Mouse (Mus musculus): Measurements from ENCODE around the gene Tacr1. TPM values are rescaled to one million over a fixed set of nuclear protein-coding genes. Genes with fewer than 3 reads are reported as not detected.

The Tacr1 gene
- polyA plus RNA-seq, 1 experiment from 2014 or later: 0.09 TPM

DNA sequence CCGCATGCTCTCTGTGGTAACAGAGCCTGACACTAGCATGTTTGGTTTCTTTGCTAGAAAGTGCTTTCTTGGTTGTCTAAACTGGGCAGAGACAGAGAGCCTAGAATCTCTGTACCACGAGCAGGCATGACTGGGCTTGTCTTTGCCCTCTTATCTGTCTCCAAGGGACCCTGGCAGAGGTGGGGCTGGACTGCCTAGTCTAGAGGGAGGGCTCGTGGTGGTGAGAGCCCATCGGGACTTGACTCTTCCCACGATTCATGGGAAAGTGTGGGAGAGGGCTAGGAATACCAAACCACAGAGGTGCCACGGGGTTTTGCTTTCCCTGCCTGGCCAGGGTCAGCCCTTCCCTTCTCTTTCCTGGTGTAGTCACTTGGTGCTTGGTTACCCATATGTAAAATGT is 72.3 kb downstream of the Tacr1 start:
- 55% methylated on average over 6 of the region's 6 CpGs for WGBS
- Histone ChIP-seq H3K27me3 (ENCODE audit: control insufficient read depth, insufficient read depth, low read length) (no peaks in the 10 kb centered on the region), H3K9ac (ENCODE audit: low read length) (no peak overlapping the region), H3K4me1 (ENCODE audit: control insufficient read depth in 2 of 2, insufficient read depth in 2 of 2, low read length in 2 of 2) (no peaks in the 10 kb centered on the region), H3K36me3 (ENCODE audit: control insufficient read depth, insufficient read depth, low read length) (no peaks in the 10 kb centered on the region), H3K4me3 (ENCODE audit: control insufficient read depth in 1 of 2, insufficient read depth in 1 of 2, low read depth in 1 of 2, low read length in 2 of 2) (no peak overlapping the region), H3K9me3 (ENCODE audit: control insufficient read depth, low read length) (no peaks in the 10 kb centered on the region), H3K4me2 (ENCODE audit: low read length) (no peak overlapping the region), H3K27ac (replicated peaks in 1 of 2; ENCODE audit: control insufficient read depth in 1 of 2, insufficient read depth in 1 of 2, low read depth in 2 of 2, low read length in 2 of 2) (no peak overlapping the region)
- ATAC-seq (ENCODE audit: insufficient number of reproducible peaks, insufficient read depth, low FRiP score, low read depth): no peak

DNA sequence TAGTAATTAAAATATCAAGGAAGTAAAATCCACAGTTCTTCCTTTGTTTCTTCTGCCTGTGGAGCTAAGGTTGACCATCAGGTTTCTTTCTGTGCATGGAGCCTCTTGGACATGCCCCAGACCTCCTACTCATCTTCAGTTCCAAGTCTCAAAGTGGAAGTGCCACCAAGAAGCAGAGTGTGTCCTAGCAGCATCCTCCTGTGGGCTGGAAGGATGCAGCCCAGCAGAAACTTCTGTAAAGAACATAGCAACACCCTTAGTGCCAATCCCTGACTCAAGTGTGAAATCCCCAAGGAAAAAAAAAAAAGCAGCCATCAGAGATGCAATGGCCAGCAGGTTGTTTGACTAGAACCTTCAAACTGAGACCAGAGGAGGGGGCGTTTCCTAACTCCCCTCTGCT is 81.7 kb downstream of the Tacr1 start:
- no peaks in the 10 kb centered on the region for H3K36me3 ChIP-seq (ENCODE audit: control insufficient read depth, insufficient read depth, low read length)
- no peaks in the 10 kb centered on the region for H3K4me1 ChIP-seq (ENCODE audit: control insufficient read depth in 2 of 2, insufficient read depth in 2 of 2, low read length in 2 of 2)
- H3K4me2 ChIP-seq (ENCODE audit: low read length): no peak overlapping the region
- H3K9ac ChIP-seq (ENCODE audit: low read length): no peak overlapping the region
- H3K4me3 ChIP-seq (ENCODE audit: control insufficient read depth in 1 of 2, insufficient read depth in 1 of 2, low read depth in 1 of 2, low read length in 2 of 2): no peak overlapping the region
- no peaks in the 10 kb centered on the region for H3K9me3 ChIP-seq (ENCODE audit: control insufficient read depth, low read length)
- WGBS: 67% methylated on average over 1 of the region's 1 CpGs
- no peaks in the 10 kb centered on the region; the same call in 1 of the 2 replicates for H3K27me3 ChIP-seq (ENCODE audit: control insufficient read depth, insufficient read depth, low read length)
- H3K27ac ChIP-seq (replicated peaks in 1 of 2; ENCODE audit: control insufficient read depth in 1 of 2, insufficient read depth in 1 of 2, low read depth in 2 of 2, low read length in 2 of 2): no peak overlapping the region
- ATAC-seq (ENCODE audit: insufficient number of reproducible peaks, insufficient read depth, low FRiP score, low read depth): no peak

DNA sequence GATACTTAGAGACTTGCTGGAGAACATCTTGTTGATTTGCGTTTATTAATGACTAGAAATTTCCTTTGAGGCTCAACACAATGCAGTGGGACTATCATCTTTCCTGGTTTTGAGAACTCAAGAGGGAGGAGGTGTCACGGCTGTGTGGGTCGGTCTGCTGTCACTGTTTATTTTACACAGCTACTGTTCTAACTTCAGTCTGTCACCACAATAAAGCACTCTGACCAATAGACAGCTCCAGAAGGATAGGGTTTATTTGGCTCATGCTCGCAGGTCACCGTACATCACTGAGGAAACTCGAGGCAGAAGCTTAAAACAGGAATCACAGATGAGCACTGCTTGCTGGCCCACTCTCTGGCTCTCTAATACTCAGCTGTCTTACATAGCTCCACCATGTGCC is 92.3 kb downstream of the Tacr1 start:
- no peaks in the 10 kb centered on the region for H3K9me3 ChIP-seq (ENCODE audit: control insufficient read depth, low read length)
- 55% methylated on average over 6 of the region's 6 CpGs for WGBS
- H3K36me3 ChIP-seq (ENCODE audit: control insufficient read depth, insufficient read depth, low read length): no peaks in the 10 kb centered on the region
- H3K9ac ChIP-seq (ENCODE audit: low read length): no peak overlapping the region
- H3K4me3 ChIP-seq (ENCODE audit: control insufficient read depth in 1 of 2, insufficient read depth in 1 of 2, low read depth in 1 of 2, low read length in 2 of 2): no peak overlapping the region
- H3K4me2 ChIP-seq (ENCODE audit: low read length): no peak overlapping the region
- no peak overlapping the region for H3K27ac ChIP-seq (replicated peaks in 1 of 2; ENCODE audit: control insufficient read depth in 1 of 2, insufficient read depth in 1 of 2, low read depth in 2 of 2, low read length in 2 of 2)
- ATAC-seq (ENCODE audit: insufficient number of reproducible peaks, insufficient read depth, low FRiP score, low read depth): no peak
- H3K27me3 ChIP-seq (ENCODE audit: control insufficient read depth, insufficient read depth, low read length): no peaks in the 10 kb centered on the region; the same call in 1 of the 2 replicates
- H3K4me1 ChIP-seq (ENCODE audit: control insufficient read depth in 2 of 2, insufficient read depth in 2 of 2, low read length in 2 of 2): no peaks in the 10 kb centered on the region

DNA sequence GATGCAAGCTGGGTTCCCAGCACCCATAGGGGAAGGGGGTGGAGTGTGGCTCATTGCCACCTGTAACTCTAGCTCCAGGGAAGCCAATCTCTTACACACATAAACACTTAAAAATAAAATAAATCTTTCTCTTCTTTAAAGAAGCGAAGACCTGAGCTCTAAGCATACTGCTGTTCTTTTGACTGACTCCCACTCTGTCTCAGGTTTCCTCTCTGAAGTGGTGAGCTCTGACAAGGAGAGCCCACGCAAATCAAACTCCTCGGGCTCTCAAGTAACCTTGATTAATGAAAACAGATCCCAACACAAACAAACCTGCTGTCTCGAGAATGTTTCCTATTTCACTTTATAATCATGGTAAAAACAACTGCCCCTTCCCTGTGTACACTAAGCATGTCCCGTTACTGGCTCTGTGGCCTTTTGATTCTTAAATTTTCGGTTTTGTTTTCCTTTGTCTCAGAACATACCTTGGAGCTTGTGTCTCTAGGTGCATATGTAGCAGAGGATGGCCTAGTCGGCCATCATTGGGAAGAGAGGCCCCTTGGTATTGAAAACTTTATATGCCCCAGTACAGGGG is 108.8 kb downstream of the Tacr1 start:
- Histone ChIP-seq H3K4me1 (ENCODE audit: control insufficient read depth in 2 of 2, insufficient read depth in 2 of 2, low read length in 2 of 2) (no peaks in the 10 kb centered on the region), H3K27ac (replicated peaks in 1 of 2; ENCODE audit: control insufficient read depth in 1 of 2, insufficient read depth in 1 of 2, low read depth in 2 of 2, low read length in 2 of 2) (no peak overlapping the region), H3K36me3 (ENCODE audit: control insufficient read depth, insufficient read depth, low read length) (no peaks in the 10 kb centered on the region), H3K27me3 (ENCODE audit: control insufficient read depth, insufficient read depth, low read length) (no peaks in the 10 kb centered on the region), H3K9ac (ENCODE audit: low read length) (no peak overlapping the region), H3K4me2 (ENCODE audit: low read length) (no peak overlapping the region), H3K4me3 (ENCODE audit: control insufficient read depth in 1 of 2, insufficient read depth in 1 of 2, low read depth in 1 of 2, low read length in 2 of 2) (no peak overlapping the region), H3K9me3 (ENCODE audit: control insufficient read depth, low read length) (no peaks in the 10 kb centered on the region)
- 70% methylated on average over 7 of the region's 7 CpGs for WGBS
- ATAC-seq (ENCODE audit: insufficient number of reproducible peaks, insufficient read depth, low FRiP score, low read depth): no peak

DNA sequence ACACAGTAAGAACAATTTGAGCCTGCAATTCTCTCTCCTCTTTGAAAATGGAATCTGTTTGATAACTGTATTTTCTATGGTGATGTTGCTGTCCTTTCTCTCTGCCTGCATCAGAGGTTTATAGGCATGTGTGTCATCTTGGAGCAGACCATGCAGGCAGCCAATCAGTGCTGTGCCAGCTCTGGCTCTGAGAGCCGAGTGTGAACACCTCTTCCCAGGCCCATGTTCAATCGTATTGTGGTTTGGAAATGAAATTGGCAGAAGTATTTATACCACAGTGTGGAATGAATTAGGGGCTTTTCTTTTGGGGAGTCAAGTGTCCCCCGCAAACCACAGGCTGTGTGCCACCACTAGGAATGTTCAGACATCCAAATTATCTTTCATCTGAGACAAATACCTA is 117.5 kb downstream of the Tacr1 start:
- Histone ChIP-seq H3K9me3 (ENCODE audit: control insufficient read depth, low read length) (no peaks in the 10 kb centered on the region), H3K27me3 (ENCODE audit: control insufficient read depth, insufficient read depth, low read length) (no peaks in the 10 kb centered on the region), H3K36me3 (ENCODE audit: control insufficient read depth, insufficient read depth, low read length) (no peaks in the 10 kb centered on the region), H3K4me1 (ENCODE audit: control insufficient read depth in 2 of 2, insufficient read depth in 2 of 2, low read length in 2 of 2) (no peaks in the 10 kb centered on the region), H3K27ac (replicated peaks in 1 of 2; ENCODE audit: control insufficient read depth in 1 of 2, insufficient read depth in 1 of 2, low read depth in 2 of 2, low read length in 2 of 2) (no peak overlapping the region), H3K4me2 (ENCODE audit: low read length) (no peak overlapping the region), H3K4me3 (ENCODE audit: control insufficient read depth in 1 of 2, insufficient read depth in 1 of 2, low read depth in 1 of 2, low read length in 2 of 2) (no peak overlapping the region), H3K9ac (ENCODE audit: low read length) (no peak overlapping the region)
- 75% methylated on average over 3 of the region's 3 CpGs for WGBS
- no peak for ATAC-seq (ENCODE audit: insufficient number of reproducible peaks, insufficient read depth, low FRiP score, low read depth)

DNA sequence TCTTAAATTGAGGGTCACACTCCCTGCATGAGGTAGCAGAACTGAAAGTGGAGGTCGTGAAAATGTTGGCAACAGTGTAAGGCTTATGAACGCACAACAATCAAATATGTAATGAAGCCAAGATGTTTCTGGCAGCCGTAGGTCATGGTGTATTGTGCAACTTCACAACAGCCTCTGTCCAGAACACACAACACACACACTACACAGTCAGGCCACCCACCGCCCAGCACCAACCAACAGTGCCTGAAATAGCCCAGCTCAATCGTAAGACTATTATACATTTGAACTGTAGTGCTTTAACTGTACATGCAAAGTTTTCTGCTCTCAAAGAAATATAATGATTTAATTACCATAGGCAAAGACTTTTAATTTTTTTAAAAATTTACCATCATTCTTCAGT is 120.4 kb downstream of the Tacr1 start:
- H3K9ac ChIP-seq (ENCODE audit: low read length): no peak overlapping the region

DNA sequence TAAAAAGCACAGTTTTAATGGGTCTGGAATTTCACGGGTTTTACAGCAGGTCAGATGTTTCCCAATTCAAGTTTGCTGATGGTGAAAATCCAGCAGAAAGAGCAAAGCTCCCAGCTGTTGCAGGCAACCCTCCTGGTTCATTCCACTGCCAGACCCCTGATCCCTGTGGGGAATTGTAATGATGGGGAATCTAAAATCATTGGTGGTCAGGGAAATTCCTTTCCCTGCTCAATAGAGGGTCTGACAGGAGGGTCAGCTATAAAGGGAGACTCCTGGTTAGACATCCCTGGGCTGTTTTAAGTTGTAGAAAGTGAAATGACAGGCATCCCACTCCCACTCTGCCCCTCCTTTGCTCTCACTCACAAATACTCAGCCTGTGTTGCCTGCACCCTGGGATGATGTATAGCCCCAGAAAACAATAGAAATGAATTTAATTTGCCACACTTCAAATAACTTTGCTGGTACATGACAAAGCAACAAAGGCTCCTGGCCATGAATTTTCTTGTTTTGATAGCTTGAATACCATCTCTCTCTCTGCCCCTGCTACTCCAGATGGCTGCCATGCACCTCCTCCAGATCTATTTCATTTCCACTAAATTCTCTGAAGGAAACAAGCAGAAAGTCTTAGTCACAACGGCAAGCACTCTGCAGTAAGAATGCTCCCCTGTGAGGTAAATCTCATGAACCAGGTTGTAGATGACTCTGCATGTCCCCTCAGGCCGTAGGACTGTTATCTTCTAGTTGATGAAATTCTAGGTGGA is 123.2 kb downstream of the Tacr1 start:
- ATAC-seq (ENCODE audit: insufficient number of reproducible peaks, insufficient read depth, low FRiP score, low read depth): no peak
- H3K9ac ChIP-seq (ENCODE audit: low read length): no peak overlapping the region
- H3K27me3 ChIP-seq (ENCODE audit: control insufficient read depth, insufficient read depth, low read length): no peaks in the 10 kb centered on the region
- H3K9me3 ChIP-seq (ENCODE audit: control insufficient read depth, low read length): no peaks in the 10 kb centered on the region
- no peaks in the 10 kb centered on the region for H3K36me3 ChIP-seq (ENCODE audit: control insufficient read depth, insufficient read depth, low read length)
- no peak overlapping the region for H3K4me3 ChIP-seq (ENCODE audit: control insufficient read depth in 1 of 2, insufficient read depth in 1 of 2, low read depth in 1 of 2, low read length in 2 of 2)
- 44% methylated on average over 3 of the region's 3 CpGs for WGBS
- H3K4me1 ChIP-seq (ENCODE audit: control insufficient read depth in 2 of 2, insufficient read depth in 2 of 2, low read length in 2 of 2): no peaks in the 10 kb centered on the region
- no peak overlapping the region for H3K27ac ChIP-seq (replicated peaks in 1 of 2; ENCODE audit: control insufficient read depth in 1 of 2, insufficient read depth in 1 of 2, low read depth in 2 of 2, low read length in 2 of 2)
- H3K4me2 ChIP-seq (ENCODE audit: low read length): no peak overlapping the region

More for the DNA sequence above, 120.4 kb downstream of the Tacr1 start:
- no peak overlapping the region for H3K27ac ChIP-seq (replicated peaks in 1 of 2; ENCODE audit: control insufficient read depth in 1 of 2, insufficient read depth in 1 of 2, low read depth in 2 of 2, low read length in 2 of 2)
- H3K4me1 ChIP-seq (ENCODE audit: control insufficient read depth in 2 of 2, insufficient read depth in 2 of 2, low read length in 2 of 2): no peaks in the 10 kb centered on the region
- ATAC-seq (ENCODE audit: insufficient number of reproducible peaks, insufficient read depth, low FRiP score, low read depth): no peak
- no peak overlapping the region for H3K4me2 ChIP-seq (ENCODE audit: low read length)
- WGBS: 90% methylated on average over 5 of the region's 5 CpGs
- H3K36me3 ChIP-seq (ENCODE audit: control insufficient read depth, insufficient read depth, low read length): no peaks in the 10 kb centered on the region
- H3K9me3 ChIP-seq (ENCODE audit: control insufficient read depth, low read length): no peaks in the 10 kb centered on the region
- H3K4me3 ChIP-seq (ENCODE audit: control insufficient read depth in 1 of 2, insufficient read depth in 1 of 2, low read depth in 1 of 2, low read length in 2 of 2): no peak overlapping the region
- H3K27me3 ChIP-seq (ENCODE audit: control insufficient read depth, insufficient read depth, low read length): no peaks in the 10 kb centered on the region

DNA sequence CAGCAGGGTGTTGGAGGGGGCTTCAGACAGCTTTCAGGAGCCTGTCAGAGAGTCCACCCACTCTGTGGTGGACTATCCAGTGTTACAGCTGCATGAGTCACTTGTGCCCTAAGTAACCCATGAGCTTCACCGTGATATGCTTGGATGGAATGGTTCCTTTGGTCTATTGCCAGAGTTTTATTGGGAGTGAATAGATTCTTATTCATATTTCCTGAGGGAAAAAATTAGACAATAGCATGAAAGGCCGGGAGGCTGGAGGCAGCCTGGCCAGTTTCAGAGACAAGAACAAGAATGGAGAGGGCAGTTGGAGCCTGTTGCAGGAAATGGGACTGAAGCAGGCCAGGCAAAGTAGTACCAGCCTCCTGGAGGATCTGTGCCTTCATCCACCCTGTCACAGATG is 126.5 kb downstream of the Tacr1 start:
- no peak overlapping the region for H3K9ac ChIP-seq (ENCODE audit: low read length)
- H3K4me1 ChIP-seq (ENCODE audit: control insufficient read depth in 2 of 2, insufficient read depth in 2 of 2, low read length in 2 of 2): no peaks in the 10 kb centered on the region
- H3K9me3 ChIP-seq (ENCODE audit: control insufficient read depth, low read length): no peaks in the 10 kb centered on the region
- no peak overlapping the region for H3K4me2 ChIP-seq (ENCODE audit: low read length)
- no peak for ATAC-seq (ENCODE audit: insufficient number of reproducible peaks, insufficient read depth, low FRiP score, low read depth)
- no peak overlapping the region for H3K4me3 ChIP-seq (ENCODE audit: control insufficient read depth in 1 of 2, insufficient read depth in 1 of 2, low read depth in 1 of 2, low read length in 2 of 2)
- H3K27ac ChIP-seq (replicated peaks in 1 of 2; ENCODE audit: control insufficient read depth in 1 of 2, insufficient read depth in 1 of 2, low read depth in 2 of 2, low read length in 2 of 2): no peak overlapping the region
- 62% methylated on average over 2 of the region's 2 CpGs for WGBS
- no peaks in the 10 kb centered on the region for H3K27me3 ChIP-seq (ENCODE audit: control insufficient read depth, insufficient read depth, low read length)
- H3K36me3 ChIP-seq (ENCODE audit: control insufficient read depth, insufficient read depth, low read length): no peaks in the 10 kb centered on the region
